Mouse (Mus musculus) NIH3T3 (cell line): ENCODE data around the gene Cnksr3.

ENCODE experiments used
- DNase-seq: peaks from one replicate; pipeline ENCODE4 v3.0.0-alpha.2; 2012; ENCODE audit warnings: low read depth

Gene Cnksr3

DNA sequence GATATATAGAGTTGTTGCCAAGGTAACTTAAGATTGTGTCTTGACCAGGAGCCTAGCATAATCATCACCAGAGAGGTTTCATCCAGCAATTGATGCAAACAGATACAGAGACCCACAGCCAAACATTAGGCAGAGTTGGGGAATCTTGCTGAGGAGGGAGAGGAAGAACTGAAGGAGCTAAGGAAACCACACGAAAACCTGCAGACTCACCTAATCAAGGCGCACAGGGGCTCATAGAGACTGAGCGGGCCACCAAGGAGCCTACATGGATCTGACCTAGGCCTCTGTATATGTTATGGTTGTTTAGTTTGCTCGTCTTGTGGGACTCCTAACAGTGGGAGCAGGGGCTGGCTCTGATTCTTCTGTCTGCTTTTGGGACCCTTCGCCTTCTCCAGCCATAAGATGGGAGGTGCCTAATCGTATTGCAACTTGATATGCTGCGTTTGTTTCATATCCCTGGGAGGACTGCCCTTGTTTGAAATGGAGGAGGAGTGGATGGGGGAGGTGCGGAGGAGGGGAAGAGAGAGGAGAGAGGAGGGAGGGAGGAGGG lies 135.3 kb downstream of the Cnksr3 start:
- DNase-seq: no peak

DNA sequence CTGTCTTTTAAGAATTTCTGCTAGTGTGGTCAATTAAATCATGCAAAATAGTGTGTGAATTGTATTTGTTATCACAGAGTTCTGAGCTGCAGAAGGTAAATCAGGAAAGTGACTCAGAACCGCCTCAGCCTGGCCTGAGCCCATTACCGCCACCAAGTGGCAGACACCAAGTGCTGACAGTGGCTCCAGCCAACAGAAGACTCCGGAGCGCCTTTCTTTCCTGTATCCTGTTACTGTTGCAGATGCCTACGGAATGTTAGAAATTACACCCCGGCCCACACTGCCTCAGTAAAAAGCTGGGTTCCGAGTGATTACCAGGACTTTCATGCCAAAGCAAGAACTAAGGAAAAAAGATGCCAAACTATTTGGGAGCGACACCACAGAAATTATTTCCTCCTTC lies 135.8 kb downstream of the Cnksr3 start:
- peak; percentile 84 for DNase-seq

DNA sequence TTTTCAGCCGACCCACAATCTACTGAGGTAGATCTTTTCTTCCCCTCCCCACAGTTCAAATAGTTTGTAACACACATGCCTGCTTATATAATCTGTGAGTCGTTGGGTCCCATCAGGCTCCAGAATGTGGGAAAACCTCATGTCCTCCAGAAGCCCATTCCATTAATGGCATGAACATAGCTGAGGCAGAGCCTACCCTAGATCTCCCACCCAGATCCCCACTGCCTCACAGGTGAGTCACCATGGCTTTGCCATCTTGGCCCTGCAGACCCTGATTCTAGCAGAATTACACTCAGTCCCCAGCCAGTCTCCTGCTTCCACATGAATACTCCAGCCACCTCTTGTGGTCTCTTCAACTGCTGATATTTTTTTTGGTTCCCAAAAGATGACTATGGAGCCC lies 136.4 kb downstream of the Cnksr3 start:
- no peak for DNase-seq

DNA sequence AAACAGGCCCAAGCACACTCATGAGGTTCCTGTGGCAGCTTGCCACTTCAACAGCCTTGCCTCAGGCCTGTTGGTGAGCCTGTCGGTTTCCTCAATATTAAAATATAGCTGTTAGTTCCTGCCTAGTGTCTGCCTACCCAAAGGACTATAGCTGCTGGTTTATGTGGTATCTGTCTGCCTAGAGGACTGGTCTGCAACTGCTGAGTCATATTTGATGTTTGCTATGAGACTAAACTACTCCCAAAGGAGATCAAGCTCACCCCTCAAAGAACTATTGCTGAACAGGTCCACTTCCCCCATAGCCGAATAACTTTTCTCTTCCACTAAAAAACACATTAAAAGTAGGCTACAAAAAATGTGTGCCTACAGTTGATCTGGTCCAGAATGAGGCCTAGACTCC lies 137.8 kb downstream of the Cnksr3 start:
- peak; percentile 17 for DNase-seq

DNA sequence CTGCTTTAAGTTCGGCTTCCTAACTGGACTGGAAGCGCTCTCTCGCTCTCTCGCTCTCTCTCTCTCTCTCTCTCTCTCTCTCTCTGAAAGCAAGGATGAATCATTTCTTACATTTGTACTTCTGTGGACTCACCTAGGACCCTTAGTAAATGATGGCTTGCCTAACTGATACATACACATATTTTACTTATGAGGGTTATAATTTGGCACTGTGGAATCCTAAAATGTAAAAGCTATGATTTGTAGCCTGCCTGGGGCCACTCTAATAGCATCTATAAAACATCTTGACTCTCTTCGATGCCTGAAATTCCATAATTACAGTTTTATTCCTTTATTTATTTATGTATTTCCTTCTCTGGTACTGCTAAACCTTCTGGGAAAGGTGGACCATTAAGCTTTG lies 141.1 kb downstream of the Cnksr3 start:
- DNase-seq: no peak

DNA sequence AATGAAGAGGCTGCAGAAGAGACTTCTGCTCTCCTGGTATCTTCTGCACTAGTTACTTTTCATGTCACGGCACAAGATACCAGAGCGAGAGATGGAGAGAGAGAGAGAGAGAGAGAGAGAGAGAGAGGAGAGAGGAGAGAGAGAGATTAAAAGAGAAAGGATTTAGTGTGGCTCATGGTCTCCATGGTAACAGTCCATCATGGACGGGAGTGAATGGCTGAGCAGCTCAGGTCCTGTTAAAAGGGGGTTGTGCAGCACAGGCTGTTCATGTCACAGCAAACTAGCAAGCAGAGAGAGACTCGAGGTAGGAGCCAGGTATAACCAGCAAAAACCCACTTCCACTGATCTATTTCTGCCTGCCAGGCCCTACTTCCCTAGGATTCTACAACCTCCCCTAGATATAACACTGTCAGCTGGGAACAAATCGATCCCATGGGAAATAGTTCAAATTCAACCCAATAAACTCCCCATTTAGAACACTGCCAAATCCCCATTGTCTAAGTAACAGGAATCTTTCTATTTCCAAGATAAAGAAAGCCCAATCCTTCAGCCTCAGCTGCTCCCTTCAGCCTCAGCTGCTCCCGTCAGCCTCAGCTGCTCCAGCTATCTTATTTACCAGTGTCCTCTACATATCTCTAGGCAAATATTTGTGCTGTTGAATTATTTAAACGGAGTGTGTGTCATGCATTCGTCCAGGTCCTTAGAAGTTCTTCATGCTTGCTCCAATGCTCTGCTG lies 141.8 kb downstream of the Cnksr3 start:
- DNase-seq: no peak

DNA sequence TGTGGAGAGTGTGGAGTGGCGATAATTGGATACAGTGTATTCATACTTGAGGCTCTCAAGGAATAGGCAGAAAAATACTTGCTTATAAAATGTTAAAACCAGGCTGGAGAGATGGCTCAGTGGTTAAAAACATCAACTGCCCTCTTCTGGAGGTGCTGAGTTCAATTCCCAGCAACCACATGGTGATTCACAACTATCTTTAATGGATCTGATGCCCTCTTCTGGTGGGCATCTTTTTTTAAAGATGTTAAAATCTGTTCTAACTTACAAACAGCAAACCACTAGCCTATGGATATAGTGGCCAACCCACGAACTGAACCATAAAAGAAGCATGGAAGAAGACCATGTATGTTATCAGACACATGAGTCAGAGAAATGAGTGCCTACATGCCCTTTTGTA lies 142.9 kb downstream of the Cnksr3 start:
- no peak for DNase-seq
